Mouse (Mus musculus) liver, embryonic 14.5 days (tissue): Measurements from ENCODE around the gene Etv4.

Experiments used
- CTCF ChIP-seq: IDR thresholded peaks from 2 replicates; pipeline ENCODE4 v1.5.1; 2016; ENCODE audit warnings: antibody characterized with exemption, low read depth, control low read depth
- EP300 ChIP-seq: IDR thresholded peaks from 2 replicates; pipeline ENCODE4 v1.6.1; 2016; ENCODE audit warnings: antibody characterized with exemption, low read depth

GRCm38 (mm10) chr11:101758431-101758830 lies 26.7 kb downstream of the Etv4 start:
- TF ChIP-seq CTCF: no peak
- no peak for TF ChIP-seq EP300
